Mouse (Mus musculus): ENCODE measurements around the gene St5. TPM values are rescaled to one million over a fixed set of nuclear protein-coding genes. Genes with fewer than 3 reads are reported as not detected.

Gene St5
- polyA plus RNA-seq, 1 experiment from 2014 or later: 45.7 TPM

- 93% methylated on average over 1 of the region's 1 CpGs for WGBS
- no peak for ATAC-seq (ENCODE audit: low read depth)
Observed at GRCm38 (mm10) chr7:109584467-109584866, 118.9 kb downstream of the St5 start.

DNA sequence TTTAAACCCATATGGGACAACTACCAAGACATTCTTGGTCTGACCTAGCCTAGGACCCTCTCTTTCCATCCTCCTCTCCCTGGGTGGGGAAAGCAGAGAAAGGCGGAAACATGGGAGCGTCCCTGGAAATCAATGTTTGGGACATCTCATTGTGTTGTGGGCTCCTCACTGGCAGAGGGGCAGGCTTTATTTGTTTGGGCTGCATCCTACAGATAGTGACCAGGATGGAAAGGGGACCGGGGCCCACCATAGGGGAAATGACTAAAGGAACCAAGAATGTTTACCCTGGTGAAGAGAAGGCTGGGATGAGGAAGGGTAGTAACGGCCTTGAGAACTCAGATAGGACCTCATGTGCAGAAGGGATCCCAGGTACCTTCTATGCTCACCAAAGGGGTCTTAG lies 122.9 kb downstream of the St5 start:
- no peak overlapping the region for H3K9ac ChIP-seq (ENCODE audit: low read depth, low read length)
- no peak overlapping the region for H3K4me3 ChIP-seq (ENCODE audit: low read depth, low read length)
- ATAC-seq (ENCODE audit: low read depth): no peak
- DNase-seq (ENCODE audit: low spot score): no peak
- 77% methylated on average over 4 of the region's 4 CpGs for WGBS
- H3K27ac ChIP-seq (replicated peaks; ENCODE audit: low read depth, low read length): peak overlapping the region; percentile 79; the same call in 1 of the 2 replicates
- no peaks in the 10 kb centered on the region for H3K27me3 ChIP-seq (replicated peaks; ENCODE audit: control insufficient read depth, insufficient read depth, low read length)
- no peak overlapping the region for H3K4me2 ChIP-seq (ENCODE audit: low read depth, low read length)
- no peaks in the 10 kb centered on the region for H3K9me3 ChIP-seq (ENCODE audit: control insufficient read depth, low read length)
- H3K36me3 ChIP-seq (ENCODE audit: control insufficient read depth, insufficient read depth, low read length): no peaks in the 10 kb centered on the region
- H3K4me1 ChIP-seq (ENCODE audit: control insufficient read depth, insufficient read depth, low read length): peaks cover 31% of the 10 kb centered on the region

More at GRCm38 (mm10) chr7:109584467-109584866, 118.9 kb downstream of the St5 start:
- no peak overlapping the region for H3K9ac ChIP-seq (ENCODE audit: low read depth, low read length)
- H3K9me3 ChIP-seq (ENCODE audit: control insufficient read depth, low read length): no peaks in the 10 kb centered on the region
- H3K27ac ChIP-seq (replicated peaks; ENCODE audit: low read depth, low read length): no peak overlapping the region
- no peak for DNase-seq (ENCODE audit: low spot score)
- H3K36me3 ChIP-seq (ENCODE audit: control insufficient read depth, insufficient read depth, low read length): no peaks in the 10 kb centered on the region
- H3K27me3 ChIP-seq (replicated peaks; ENCODE audit: control insufficient read depth, insufficient read depth, low read length): no peaks in the 10 kb centered on the region
- H3K4me2 ChIP-seq (ENCODE audit: low read depth, low read length): no peak overlapping the region
- peaks cover 11% of the 10 kb centered on the region for H3K4me1 ChIP-seq (ENCODE audit: control insufficient read depth, insufficient read depth, low read length)
- no peak overlapping the region for H3K4me3 ChIP-seq (ENCODE audit: low read depth, low read length)

DNA sequence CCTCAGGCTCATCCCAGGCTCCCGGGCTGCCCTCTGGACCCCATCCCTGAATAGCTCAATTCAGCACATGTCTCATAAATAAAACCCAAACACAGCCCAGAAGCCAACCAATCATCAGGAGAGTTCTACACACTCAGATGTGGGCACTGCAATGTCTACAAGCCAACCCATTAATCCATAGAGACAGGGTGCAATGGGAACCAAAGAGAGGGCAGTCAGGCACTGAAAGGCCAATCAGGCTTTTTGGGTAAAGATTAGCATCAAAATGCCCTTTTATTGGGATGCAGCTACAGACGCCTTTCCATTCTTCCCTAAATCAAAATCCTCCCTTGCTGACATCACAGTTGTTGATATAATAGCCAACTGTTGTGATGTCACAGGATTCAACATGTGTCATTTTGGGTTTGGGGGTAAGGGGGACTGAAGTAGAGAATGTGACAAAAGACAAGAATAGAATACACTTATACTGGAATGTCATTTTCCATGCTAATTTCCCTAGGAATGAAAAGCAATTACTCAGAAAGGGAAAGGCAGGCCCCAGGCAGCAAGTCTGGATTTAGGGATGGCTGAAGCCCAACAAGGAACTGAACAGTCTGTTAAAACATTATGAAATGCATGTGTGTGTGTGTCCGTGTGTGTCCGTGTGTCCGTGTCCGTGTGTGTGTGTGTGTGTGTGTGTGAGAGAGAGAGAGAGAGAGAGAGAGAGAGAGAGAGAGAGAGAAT lies 123.7 kb downstream of the St5 start:
- ATAC-seq (ENCODE audit: low read depth): no peak
- no peaks in the 10 kb centered on the region for H3K27me3 ChIP-seq (replicated peaks; ENCODE audit: control insufficient read depth, insufficient read depth, low read length)

GRCm38 (mm10) chr7:109578880-109579584 lies 124.4 kb downstream of the St5 start:
- DNase-seq (ENCODE audit: low spot score) (peak; percentile 69), ATAC-seq (ENCODE audit: low read depth) (0 out of 2 replicates have a peak, but pooled peaks have one; percentile 45)
- Histone ChIP-seq H3K9ac (ENCODE audit: low read depth, low read length) (no peak overlapping the region), H3K4me3 (ENCODE audit: low read depth, low read length) (no peak overlapping the region), H3K9me3 (ENCODE audit: control insufficient read depth, low read length) (no peaks in the 10 kb centered on the region), H3K27ac (replicated peaks; ENCODE audit: low read depth, low read length) (peak overlapping the region; percentile 79), H3K36me3 (ENCODE audit: control insufficient read depth, insufficient read depth, low read length) (peaks cover 2% of the 10 kb centered on the region; the same call in 1 of the 2 replicates), H3K4me2 (ENCODE audit: low read depth, low read length) (no peak overlapping the region), H3K4me1 (ENCODE audit: control insufficient read depth, insufficient read depth, low read length) (peaks cover 31% of the 10 kb centered on the region), H3K27me3 (replicated peaks; ENCODE audit: control insufficient read depth, insufficient read depth, low read length) (no peaks in the 10 kb centered on the region)
- WGBS: 16% methylated on average over 2 of the region's 2 CpGs

More for the DNA sequence above, 123.7 kb downstream of the St5 start:
- H3K4me3 ChIP-seq (ENCODE audit: low read depth, low read length): no peak overlapping the region
- no peak overlapping the region for H3K4me2 ChIP-seq (ENCODE audit: low read depth, low read length)
- 46% methylated on average over 6 of the region's 6 CpGs for WGBS
- no peaks in the 10 kb centered on the region for H3K9me3 ChIP-seq (ENCODE audit: control insufficient read depth, low read length)
- H3K9ac ChIP-seq (ENCODE audit: low read depth, low read length): no peak overlapping the region
- peaks cover 31% of the 10 kb centered on the region for H3K4me1 ChIP-seq (ENCODE audit: control insufficient read depth, insufficient read depth, low read length)
- no peaks in the 10 kb centered on the region for H3K36me3 ChIP-seq (ENCODE audit: control insufficient read depth, insufficient read depth, low read length)
- peak; percentile 59 for DNase-seq (ENCODE audit: low spot score)
- peak overlapping the region; percentile 79 for H3K27ac ChIP-seq (replicated peaks; ENCODE audit: low read depth, low read length)

DNA sequence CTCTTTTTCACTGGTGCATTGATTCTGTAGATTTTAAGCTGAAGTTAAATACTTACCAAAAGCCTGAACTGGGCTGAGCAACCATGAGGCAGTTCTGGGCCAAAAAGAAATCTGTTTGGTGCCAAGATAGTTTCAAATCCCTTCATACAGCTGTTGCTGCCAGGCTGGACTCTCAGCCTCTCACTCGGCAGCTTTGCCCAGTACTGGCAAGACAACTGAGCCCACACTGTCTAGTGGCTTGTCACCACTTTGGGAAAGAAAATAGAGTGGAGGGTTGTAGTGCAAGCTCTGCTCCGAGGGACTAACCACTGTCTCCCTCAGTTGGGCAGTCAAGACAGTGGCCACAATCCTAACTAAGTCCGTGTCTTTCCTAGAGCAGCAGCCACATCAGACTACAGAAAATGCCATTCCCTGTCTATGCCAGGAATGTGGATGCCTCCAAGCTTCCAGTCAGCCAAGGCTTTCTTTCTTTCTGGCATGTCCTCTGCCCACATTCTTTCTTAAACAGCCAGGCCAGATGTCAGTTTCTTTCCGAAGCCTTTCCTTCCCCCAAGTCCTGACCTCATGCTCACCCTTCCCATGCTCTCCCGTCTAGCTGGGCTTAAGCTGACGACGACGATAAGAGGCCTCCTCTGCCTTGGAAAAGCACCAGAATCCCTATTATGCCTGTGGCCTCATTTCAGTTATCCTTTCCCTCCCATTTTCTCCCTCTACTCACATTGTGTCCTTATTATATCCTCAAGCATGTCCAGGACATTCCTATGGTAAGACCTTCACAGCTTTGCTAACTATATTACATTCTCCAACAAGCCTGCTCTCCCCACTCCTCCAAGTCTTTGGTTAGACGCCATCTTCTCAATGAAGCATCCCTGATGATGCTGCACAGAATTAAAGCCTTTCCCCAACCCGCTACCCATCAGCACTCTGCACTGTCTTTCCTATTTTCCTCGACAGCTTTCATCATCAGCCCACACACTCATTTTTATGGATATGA lies 126.8 kb downstream of the St5 start:
- H3K27ac ChIP-seq (replicated peaks; ENCODE audit: low read depth, low read length): peak overlapping the region; percentile 81
- ATAC-seq (ENCODE audit: low read depth) (peak; percentile 67), DNase-seq (ENCODE audit: low spot score) (peak; percentile 83)
- no peak overlapping the region for H3K9ac ChIP-seq (ENCODE audit: low read depth, low read length)
- 32% methylated on average over 11 of the region's 11 CpGs for WGBS
- H3K27me3 ChIP-seq (replicated peaks; ENCODE audit: control insufficient read depth, insufficient read depth, low read length): no peaks in the 10 kb centered on the region
- H3K4me2 ChIP-seq (ENCODE audit: low read depth, low read length): no peak overlapping the region
- no peak overlapping the region for H3K4me3 ChIP-seq (ENCODE audit: low read depth, low read length)
- peaks cover 4% of the 10 kb centered on the region; the same call in 1 of the 2 replicates for H3K36me3 ChIP-seq (ENCODE audit: control insufficient read depth, insufficient read depth, low read length)
- H3K9me3 ChIP-seq (ENCODE audit: control insufficient read depth, low read length): no peaks in the 10 kb centered on the region
- peaks cover 31% of the 10 kb centered on the region for H3K4me1 ChIP-seq (ENCODE audit: control insufficient read depth, insufficient read depth, low read length)

DNA sequence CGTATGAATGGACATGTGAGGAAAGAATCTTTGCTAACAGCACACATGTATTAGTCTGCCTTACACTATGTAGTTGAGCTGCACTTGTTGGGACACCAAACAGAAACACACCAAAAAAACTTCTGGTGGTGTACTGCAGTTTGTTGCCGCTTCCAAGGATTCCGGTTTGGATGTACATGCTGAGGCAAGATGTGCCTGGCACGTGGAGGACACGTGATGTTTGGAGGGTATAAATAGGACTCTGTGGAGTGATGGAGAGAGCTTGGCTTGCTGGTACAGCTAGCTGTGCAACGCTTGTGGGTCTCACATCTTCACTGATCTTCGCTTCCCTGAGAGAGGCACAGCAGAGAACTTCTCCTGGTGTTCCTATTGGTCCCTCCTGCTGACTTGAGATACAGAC lies 129.2 kb downstream of the St5 start:
- no peaks in the 10 kb centered on the region for H3K9me3 ChIP-seq (ENCODE audit: control insufficient read depth, low read length)
- 93% methylated on average over 7 of the region's 7 CpGs for WGBS

DNA sequence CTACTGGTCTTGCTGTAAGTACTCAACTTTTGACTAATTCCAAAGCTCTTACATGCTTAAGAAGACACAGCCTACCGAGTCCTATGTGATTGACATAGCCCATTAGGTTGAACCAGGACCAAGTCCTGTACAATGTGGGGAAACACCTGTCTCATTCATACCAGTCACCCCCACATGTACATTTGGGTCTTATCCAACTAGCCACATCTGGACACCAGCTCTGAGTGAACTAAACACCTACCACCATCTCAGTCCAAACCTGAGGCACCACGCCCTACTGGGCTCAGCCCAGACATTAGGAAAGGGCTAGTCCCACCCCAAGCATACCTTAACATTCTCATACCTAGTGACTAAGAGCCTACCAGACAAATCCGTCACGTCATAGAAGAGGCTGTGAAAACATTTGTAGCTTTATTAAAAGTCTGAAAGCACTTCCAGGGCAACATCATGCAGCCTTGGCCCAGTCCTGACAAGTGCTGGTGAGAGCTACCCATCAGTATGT lies 135.0 kb downstream of the St5 start:
- Histone ChIP-seq H3K27me3 (replicated peaks; ENCODE audit: control insufficient read depth, insufficient read depth, low read length) (no peaks in the 10 kb centered on the region), H3K4me1 (ENCODE audit: control insufficient read depth, insufficient read depth, low read length) (no peaks in the 10 kb centered on the region), H3K36me3 (ENCODE audit: control insufficient read depth, insufficient read depth, low read length) (0 out of 2 replicates have a peak, but pooled peaks cover 7% of the 10 kb centered on the region), H3K4me3 (ENCODE audit: low read depth, low read length) (no peak overlapping the region), H3K27ac (replicated peaks; ENCODE audit: low read depth, low read length) (no peak overlapping the region), H3K9me3 (ENCODE audit: control insufficient read depth, low read length) (no peaks in the 10 kb centered on the region), H3K4me2 (ENCODE audit: low read depth, low read length) (no peak overlapping the region), H3K9ac (ENCODE audit: low read depth, low read length) (no peak overlapping the region)
- 87% methylated on average over 4 of the region's 4 CpGs for WGBS
- no peak for DNase-seq (ENCODE audit: low spot score)
- ATAC-seq (ENCODE audit: low read depth): no peak

More for the DNA sequence above, 129.2 kb downstream of the St5 start:
- no peak overlapping the region for H3K9ac ChIP-seq (ENCODE audit: low read depth, low read length)
- H3K4me2 ChIP-seq (ENCODE audit: low read depth, low read length): no peak overlapping the region
- peaks cover 4% of the 10 kb centered on the region; the same call in 1 of the 2 replicates for H3K36me3 ChIP-seq (ENCODE audit: control insufficient read depth, insufficient read depth, low read length)
- no peak for DNase-seq (ENCODE audit: low spot score)
- no peak for ATAC-seq (ENCODE audit: low read depth)
- no peaks in the 10 kb centered on the region for H3K27me3 ChIP-seq (replicated peaks; ENCODE audit: control insufficient read depth, insufficient read depth, low read length)
- H3K4me1 ChIP-seq (ENCODE audit: control insufficient read depth, insufficient read depth, low read length): peaks cover 18% of the 10 kb centered on the region
- H3K4me3 ChIP-seq (ENCODE audit: low read depth, low read length): no peak overlapping the region
- no peak overlapping the region for H3K27ac ChIP-seq (replicated peaks; ENCODE audit: low read depth, low read length)

All from embryonic facial prominence, embryonic 14.5 days (tissue).